Mouse (Mus musculus): Measurements from ENCODE around the gene Btg4.

GRCm38 (mm10) chr9:51137836-51138235 is 77.1 kb downstream of the Btg4 start:
- TF ChIP-seq POLR2A (IDR thresholded peaks at IDR 0.05; ENCODE audit: insufficient read depth, low read length) (no peak), CTCF (IDR thresholded peaks at IDR 0.05; ENCODE audit: low read depth, low read length) (no peak)

Measured in ES-Bruce4 (cell line).